Mouse (Mus musculus) kidney, adult 2 months (tissue): Measurements from ENCODE around the gene Gpc3. TPM values are rescaled to one million over a fixed set of nuclear protein-coding genes. Genes with fewer than 3 reads are reported as not detected.
A peak's percentile ranks its signal among the peaks of the same experiment; 100 is the strongest.

Experiments
- DNase-seq: peaks from one replicate; pipeline ENCODE4 v3.0.0; 2021
- H3K27ac ChIP-seq: fragments of 200-500 bp; 2 replicates; pipeline ENCODE4 v1.5.1; 2012; ENCODE audit warnings: low read depth, low read length, control low read depth, inconsistent platforms; ENCODE audit not compliant: insufficient read depth
- H3K27me3 ChIP-seq: fragments of 200-500 bp; replicated peaks from 2 replicates; pipeline ENCODE4 v1.6.1; 2012; ENCODE audit warnings: mild to moderate bottlenecking, moderate library complexity, low read length, inconsistent platforms; ENCODE audit not compliant: control insufficient read depth, insufficient read depth
- H3K36me3 ChIP-seq: fragments of 200-500 bp; 2 replicates; pipeline ENCODE4 v1.6.1; 2012; ENCODE audit warnings: mild to moderate bottlenecking, moderate library complexity, low read length, inconsistent platforms; ENCODE audit not compliant: control insufficient read depth, insufficient read depth
- H3K4me1 ChIP-seq: fragments of 200-500 bp; 2 replicates; pipeline ENCODE4 v1.6.1; 2011; ENCODE audit warnings: low read length; ENCODE audit not compliant: control insufficient read depth, insufficient read depth
- H3K4me3 ChIP-seq: fragments of 200-500 bp; 2 replicates; pipeline ENCODE4 v1.5.1; 2011; ENCODE audit warnings: mild to moderate bottlenecking, low read depth, low read length, control low read depth; ENCODE audit not compliant: insufficient read depth
- CTCF ChIP-seq: fragments of 200-500 bp; conservative IDR thresholded peaks from 2 replicates; pipeline ENCODE4 v1.5.1; 2011; ENCODE audit warnings: low read depth, mild to moderate bottlenecking, control low read depth, low read length, moderate library complexity, mixed read lengths; ENCODE audit not compliant: insufficient read depth, insufficient read length
- POLR2A ChIP-seq: fragments of 200-500 bp; IDR thresholded peaks from one replicate; pipeline ENCODE4 v1.6.1; 2011; ENCODE audit warnings: low read depth, low read length, control low read depth
- WGBS: fragments of 180-500 bp; shearing (Covaris S2); methylation state at CpG from one replicate; pipeline ENCODE4 v1.1.7; 2018; 5-methylcytosine and 5-hydroxymethylcytosine counted together
- polyA plus RNA-seq: library from polyadenylated mRNA; depleted of rRNA; stranded (reverse); fragments of >200 nt; gene quantifications from 2 replicates; pipeline ENCODE4 v1.2.3, GENCODE M21; 2012

Gpc3 gene
- polyA plus RNA-seq, 1 experiment, result 27.2 TPM

GRCm38 (mm10) chrX:52614031-52614381 is 256 bp upstream of the Gpc3 start:
- Histone ChIP-seq H3K4me1 (0 out of 2 replicates have a peak, but pooled peaks cover 4% of the 10 kb centered on the region), H3K27ac (no peak overlapping the region), H3K36me3 (no peaks in the 10 kb centered on the region), H3K4me3 (peak overlapping the region; percentile 66), H3K27me3 (no peaks in the 10 kb centered on the region)
- TF ChIP-seq POLR2A, result no peak
- 1% methylated on average over 16 of the region's 23 CpGs for WGBS
- DNase-seq, result no peak

GRCm38 (mm10) chrX:52612806-52613205 is 944 bp downstream of the Gpc3 start:
- Histone ChIP-seq H3K36me3 (no peaks in the 10 kb centered on the region), H3K4me3 (peak overlapping the region; percentile 66), H3K27me3 (no peaks in the 10 kb centered on the region), H3K27ac (no peak overlapping the region), H3K4me1 (0 out of 2 replicates have a peak, but pooled peaks cover 4% of the 10 kb centered on the region)
- WGBS, result 1% methylated on average over 12 of the region's 12 CpGs
- no peak for DNase-seq
- no peak for TF ChIP-seq POLR2A
- TF ChIP-seq CTCF, result no peak

- no peaks in the 10 kb centered on the region for H3K4me1 ChIP-seq
- H3K27me3 ChIP-seq, result no peaks in the 10 kb centered on the region
- peak; percentile 11 for DNase-seq
- TF ChIP-seq POLR2A (no peak), CTCF (no peak)
- WGBS, result 10% methylated on average over 28 of the region's 28 CpGs
- no peaks in the 10 kb centered on the region for H3K36me3 ChIP-seq
- peak overlapping the region; percentile 66; the same call in 1 of the 2 replicates for H3K4me3 ChIP-seq
- no peak overlapping the region for H3K27ac ChIP-seq
Measured at GRCm38 (mm10) chrX:52611987-52612670, 1.6 kb downstream of the Gpc3 start.

- WGBS, result 64% methylated on average over 6 of the region's 6 CpGs
Measured at GRCm38 (mm10) chrX:52611541-52611940, 2.2 kb downstream of the Gpc3 start.

GRCm38 (mm10) chrX:52603143-52603542 is 10.6 kb downstream of the Gpc3 start:
- H3K27me3 ChIP-seq, result no peaks in the 10 kb centered on the region
- 0 out of 2 replicates have a peak, but pooled peaks have one; percentile 6 for TF ChIP-seq CTCF
- no peak for TF ChIP-seq POLR2A
- DNase-seq, result no peak
- H3K4me3 ChIP-seq, result no peak overlapping the region
- 88% methylated on average over 4 of the region's 4 CpGs for WGBS
- H3K4me1 ChIP-seq, result no peaks in the 10 kb centered on the region
- H3K27ac ChIP-seq, result no peak overlapping the region
- H3K36me3 ChIP-seq, result no peaks in the 10 kb centered on the region

More at GRCm38 (mm10) chrX:52611541-52611940, 2.2 kb downstream of the Gpc3 start:
- H3K27me3 ChIP-seq, result no peaks in the 10 kb centered on the region
- H3K4me1 ChIP-seq, result no peaks in the 10 kb centered on the region
- no peak overlapping the region for H3K4me3 ChIP-seq
- no peak for DNase-seq
- no peak overlapping the region for H3K27ac ChIP-seq
- TF ChIP-seq POLR2A, result no peak
- no peak for TF ChIP-seq CTCF
- H3K36me3 ChIP-seq, result no peaks in the 10 kb centered on the region

GRCm38 (mm10) chrX:52599246-52599645 is 14.5 kb downstream of the Gpc3 start:
- no peak for TF ChIP-seq POLR2A
- no peaks in the 10 kb centered on the region for H3K27me3 ChIP-seq
- H3K4me1 ChIP-seq, result no peaks in the 10 kb centered on the region
- no peak overlapping the region for H3K4me3 ChIP-seq
- WGBS, result 62% methylated on average over 1 of the region's 1 CpGs
- no peak for DNase-seq
- H3K27ac ChIP-seq, result no peak overlapping the region
- no peaks in the 10 kb centered on the region for H3K36me3 ChIP-seq

- H3K4me3 ChIP-seq, result no peak overlapping the region
- H3K27ac ChIP-seq, result no peak overlapping the region
- no peaks in the 10 kb centered on the region for H3K27me3 ChIP-seq
- no peak for DNase-seq
- H3K36me3 ChIP-seq, result no peaks in the 10 kb centered on the region
- TF ChIP-seq POLR2A (no peak), CTCF (no peak)
- no peaks in the 10 kb centered on the region for H3K4me1 ChIP-seq
Measured at GRCm38 (mm10) chrX:52587671-52588070, 26.1 kb downstream of the Gpc3 start.
